Mouse (Mus musculus): Measurements from ENCODE around the gene Klhl5. TPM values are rescaled to one million over a fixed set of nuclear protein-coding genes. Genes with fewer than 3 reads are reported as not detected.

The Klhl5 gene
- 2.5 and 3.5 TPM in 2 replicates for polyA plus RNA-seq (2015; fragmentation: Nextera tagmentation; extraction: Ambion mirVana)

DNA sequence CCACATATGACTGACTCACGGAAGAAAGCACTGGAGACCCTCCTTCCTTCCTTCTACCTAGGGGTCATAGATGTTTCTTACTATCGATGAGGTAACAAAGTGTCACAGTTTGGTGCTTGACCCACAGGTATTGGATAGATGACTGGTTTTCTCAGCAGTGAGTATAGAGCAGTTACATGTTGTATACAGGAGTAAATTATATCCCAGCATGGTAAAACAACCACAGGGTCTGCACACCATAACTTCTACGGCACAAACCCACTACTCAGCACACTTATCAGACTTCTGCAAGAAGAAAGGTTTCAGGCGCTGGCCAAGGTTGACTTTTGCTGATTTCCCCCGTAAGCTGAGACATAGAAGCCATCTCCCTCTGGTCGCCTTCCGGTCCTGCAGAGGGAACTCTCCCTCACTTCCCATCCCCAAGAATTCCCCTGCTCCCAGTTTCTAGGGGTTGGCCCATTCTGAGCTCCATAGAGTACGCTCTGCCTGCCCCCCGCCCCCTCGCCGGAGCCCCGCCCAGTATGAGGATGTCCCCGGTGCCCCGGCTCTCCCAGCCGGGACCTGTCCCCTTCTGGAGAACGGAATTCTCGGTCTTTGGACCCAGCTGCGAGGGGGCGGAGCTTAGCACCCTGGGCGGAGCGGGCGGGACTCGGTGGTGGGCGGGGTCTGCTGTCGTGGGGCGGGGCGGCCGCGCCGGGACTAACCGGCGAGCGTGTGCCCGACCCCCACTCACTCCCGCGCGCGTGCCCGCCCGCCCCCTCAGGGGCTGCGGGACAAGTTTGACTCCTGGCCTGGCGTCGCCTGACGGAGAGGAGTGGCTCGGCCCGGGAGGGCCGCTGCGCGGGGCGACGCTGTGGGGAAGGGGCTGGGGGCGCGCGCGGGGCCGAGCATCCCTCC, at the start of gene Klhl5:
TSS of gene Klhl5 (plus strand) at position 664 of the 897 bp plus-strand sequence.
- Histone ChIP-seq H3K9me3 (replicated peaks; ENCODE audit: control insufficient read depth, low read length) (no peaks in the 10 kb centered on the region), H3K27ac (ENCODE audit: low read length) (peak within 1 kb of the TSS; percentile 63), H3K27me3 (ENCODE audit: control insufficient read depth, insufficient read depth, low read depth, low read length) (no peaks in the 10 kb centered on the region), H3K4me2 (ENCODE audit: low read depth, low read length) (peak within 1 kb of the TSS; percentile 89), H3K4me1 (ENCODE audit: control insufficient read depth, low read depth, low read length) (peaks cover 11% of the 10 kb centered on the region), H3K9ac (ENCODE audit: low read depth, low read length) (peak within 1 kb of the TSS; percentile 75), H3K4me3 (ENCODE audit: low read depth, low read length) (peak within 1 kb of the TSS; percentile 72), H3K36me3 (ENCODE audit: control insufficient read depth, insufficient read depth) (no peaks in the 10 kb centered on the region)
- 4% methylated on average over 53 of the region's 56 CpGs for WGBS (ENCODE audit: insufficient replicate concordance)
- peak; percentile 93 for ATAC-seq (ENCODE audit: low read depth)

DNA sequence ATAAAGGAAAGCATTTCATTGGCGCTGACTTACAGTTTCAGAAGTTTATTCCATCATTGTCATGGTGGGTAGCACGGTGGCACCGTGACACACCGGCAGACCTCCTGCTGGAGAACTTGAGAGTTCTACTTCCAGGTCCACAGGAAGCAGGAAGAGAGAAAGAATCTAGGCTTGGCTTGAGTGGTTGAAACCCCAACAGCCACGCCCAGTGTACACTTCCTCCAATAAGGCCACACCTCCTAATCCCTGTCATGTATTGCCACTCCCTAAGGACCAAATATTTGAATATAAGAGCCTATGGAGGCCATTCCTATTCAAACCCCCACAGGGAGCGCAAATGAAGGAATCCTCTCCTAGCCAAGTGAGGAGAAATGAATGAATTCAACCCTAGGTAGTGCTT, 49.7 kb upstream of the Klhl5 start:
- no peaks in the 10 kb centered on the region for H3K36me3 ChIP-seq (ENCODE audit: control insufficient read depth, insufficient read depth)
- H3K27ac ChIP-seq (ENCODE audit: low read length): no peak overlapping the region
- no peak overlapping the region for H3K4me2 ChIP-seq (ENCODE audit: low read depth, low read length)
- WGBS (ENCODE audit: insufficient replicate concordance): 80% methylated on average over 6 of the region's 6 CpGs
- no peak for ATAC-seq (ENCODE audit: low read depth)
- no peak overlapping the region for H3K9ac ChIP-seq (ENCODE audit: low read depth, low read length)
- no peaks in the 10 kb centered on the region for H3K27me3 ChIP-seq (ENCODE audit: control insufficient read depth, insufficient read depth, low read depth, low read length)
- H3K4me1 ChIP-seq (ENCODE audit: control insufficient read depth, low read depth, low read length): no peaks in the 10 kb centered on the region
- H3K9me3 ChIP-seq (replicated peaks; ENCODE audit: control insufficient read depth, low read length): no peaks in the 10 kb centered on the region
- H3K4me3 ChIP-seq (ENCODE audit: low read depth, low read length): no peak overlapping the region

DNA sequence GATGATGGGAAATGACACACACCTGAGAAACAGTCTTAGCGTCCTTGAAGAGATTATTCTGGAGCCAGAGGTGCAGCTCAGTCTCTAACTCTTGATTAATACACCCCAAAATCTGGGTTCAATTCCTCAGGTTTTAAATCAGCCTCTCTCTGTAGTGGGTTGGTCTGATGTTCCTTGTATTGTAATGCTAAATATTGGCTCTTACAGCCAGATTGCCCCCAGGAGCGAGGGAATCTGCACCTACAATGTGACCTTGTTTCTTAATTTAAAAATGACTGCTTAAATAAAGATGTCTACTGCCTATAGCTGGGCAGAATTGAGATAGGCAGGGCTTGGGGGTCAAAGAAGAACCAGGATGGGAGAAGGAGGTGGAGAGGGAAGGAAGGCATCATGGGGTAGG, 47.5 kb upstream of the Klhl5 start:
- no peak overlapping the region for H3K4me3 ChIP-seq (ENCODE audit: low read depth, low read length)
- H3K9ac ChIP-seq (ENCODE audit: low read depth, low read length): no peak overlapping the region
- no peak overlapping the region for H3K27ac ChIP-seq (ENCODE audit: low read length)
- no peak for ATAC-seq (ENCODE audit: low read depth)
- no peaks in the 10 kb centered on the region for H3K27me3 ChIP-seq (ENCODE audit: control insufficient read depth, insufficient read depth, low read depth, low read length)
- no peaks in the 10 kb centered on the region for H3K4me1 ChIP-seq (ENCODE audit: control insufficient read depth, low read depth, low read length)
- H3K9me3 ChIP-seq (replicated peaks; ENCODE audit: control insufficient read depth, low read length): no peaks in the 10 kb centered on the region
- no peaks in the 10 kb centered on the region for H3K36me3 ChIP-seq (ENCODE audit: control insufficient read depth, insufficient read depth)
- 55% methylated on average over 2 of the region's 2 CpGs for WGBS (ENCODE audit: insufficient replicate concordance)
- H3K4me2 ChIP-seq (ENCODE audit: low read depth, low read length): no peak overlapping the region

DNA sequence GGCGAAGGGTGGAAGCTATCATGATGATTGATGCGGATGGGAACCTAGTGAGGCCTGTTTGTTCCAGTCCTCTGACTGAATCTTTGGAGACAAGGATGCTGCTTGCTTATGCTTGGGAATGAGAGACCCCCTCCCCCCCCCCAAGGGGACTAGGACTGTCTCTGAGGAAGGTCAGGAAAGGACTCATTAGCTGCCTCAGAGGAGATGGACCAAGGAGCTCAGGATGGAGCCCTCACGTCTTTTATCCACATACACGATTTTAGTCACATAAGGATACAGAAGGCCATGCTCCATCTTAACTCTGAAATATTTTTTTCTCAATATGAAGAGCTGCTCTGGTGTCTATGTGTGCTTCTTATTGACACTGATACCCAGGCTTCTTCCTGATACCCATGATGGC, 45.1 kb upstream of the Klhl5 start:
- Histone ChIP-seq H3K9me3 (replicated peaks; ENCODE audit: control insufficient read depth, low read length) (no peaks in the 10 kb centered on the region), H3K9ac (ENCODE audit: low read depth, low read length) (no peak overlapping the region), H3K27ac (ENCODE audit: low read length) (no peak overlapping the region), H3K36me3 (ENCODE audit: control insufficient read depth, insufficient read depth) (no peaks in the 10 kb centered on the region), H3K27me3 (ENCODE audit: control insufficient read depth, insufficient read depth, low read depth, low read length) (no peaks in the 10 kb centered on the region), H3K4me2 (ENCODE audit: low read depth, low read length) (no peak overlapping the region), H3K4me1 (ENCODE audit: control insufficient read depth, low read depth, low read length) (no peaks in the 10 kb centered on the region), H3K4me3 (ENCODE audit: low read depth, low read length) (no peak overlapping the region)
- WGBS (ENCODE audit: insufficient replicate concordance): 74% methylated on average over 4 of the region's 4 CpGs
- ATAC-seq (ENCODE audit: low read depth): no peak

DNA sequence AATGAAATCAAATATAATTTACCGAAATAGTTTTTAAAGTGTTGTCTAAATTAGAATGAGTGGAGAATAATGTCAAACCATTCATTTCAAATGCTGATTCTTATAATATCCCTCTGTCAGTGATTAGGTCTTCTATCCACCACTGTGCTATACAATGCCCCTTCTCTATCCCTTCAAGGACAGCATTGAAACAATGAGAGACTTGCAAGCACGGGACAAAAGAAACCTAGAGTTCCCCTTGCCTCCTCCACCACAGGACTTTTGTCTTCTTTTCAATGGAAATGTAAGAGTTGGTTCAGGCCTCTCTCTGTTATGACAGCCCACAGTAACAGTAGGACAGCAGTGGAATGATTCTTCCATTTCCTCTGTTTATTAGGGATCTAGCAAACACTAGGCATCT, 44.1 kb upstream of the Klhl5 start:
- H3K4me3 ChIP-seq (ENCODE audit: low read depth, low read length): no peak overlapping the region
- H3K9me3 ChIP-seq (replicated peaks; ENCODE audit: control insufficient read depth, low read length): no peaks in the 10 kb centered on the region
- no peaks in the 10 kb centered on the region for H3K27me3 ChIP-seq (ENCODE audit: control insufficient read depth, insufficient read depth, low read depth, low read length)
- H3K9ac ChIP-seq (ENCODE audit: low read depth, low read length): no peak overlapping the region
- 74% methylated on average over 2 of the region's 2 CpGs for WGBS (ENCODE audit: insufficient replicate concordance)
- H3K4me2 ChIP-seq (ENCODE audit: low read depth, low read length): no peak overlapping the region
- H3K27ac ChIP-seq (ENCODE audit: low read length): no peak overlapping the region
- ATAC-seq (ENCODE audit: low read depth): no peak
- H3K4me1 ChIP-seq (ENCODE audit: control insufficient read depth, low read depth, low read length): no peaks in the 10 kb centered on the region
- no peaks in the 10 kb centered on the region for H3K36me3 ChIP-seq (ENCODE audit: control insufficient read depth, insufficient read depth)

DNA sequence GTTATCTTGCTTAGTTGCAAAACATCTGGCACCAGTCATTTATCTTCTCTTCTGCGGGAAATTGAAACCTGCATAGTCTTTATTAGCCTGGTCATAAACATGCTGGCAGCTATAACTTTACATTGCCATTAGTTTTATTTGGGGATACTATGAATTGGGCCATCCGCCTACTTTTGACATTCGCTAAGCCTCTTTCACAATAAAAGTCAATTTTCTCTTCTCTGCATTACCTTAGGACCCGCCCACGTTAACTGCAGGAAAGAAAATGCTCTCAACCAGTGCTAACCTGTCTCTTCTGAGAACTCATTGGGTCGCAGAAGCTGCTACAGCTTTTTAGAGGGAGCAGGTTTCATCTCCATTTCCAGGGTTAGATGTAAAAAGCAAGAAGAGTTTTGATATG, 39.2 kb upstream of the Klhl5 start:
- ATAC-seq (ENCODE audit: low read depth): no peak
- no peaks in the 10 kb centered on the region for H3K9me3 ChIP-seq (replicated peaks; ENCODE audit: control insufficient read depth, low read length)
- 74% methylated on average over 6 of the region's 6 CpGs for WGBS (ENCODE audit: insufficient replicate concordance)
- H3K4me3 ChIP-seq (ENCODE audit: low read depth, low read length): no peak overlapping the region
- no peak overlapping the region for H3K27ac ChIP-seq (ENCODE audit: low read length)
- H3K4me1 ChIP-seq (ENCODE audit: control insufficient read depth, low read depth, low read length): no peaks in the 10 kb centered on the region
- no peaks in the 10 kb centered on the region for H3K36me3 ChIP-seq (ENCODE audit: control insufficient read depth, insufficient read depth)
- H3K9ac ChIP-seq (ENCODE audit: low read depth, low read length): no peak overlapping the region
- no peak overlapping the region for H3K4me2 ChIP-seq (ENCODE audit: low read depth, low read length)
- H3K27me3 ChIP-seq (ENCODE audit: control insufficient read depth, insufficient read depth, low read depth, low read length): no peaks in the 10 kb centered on the region

DNA sequence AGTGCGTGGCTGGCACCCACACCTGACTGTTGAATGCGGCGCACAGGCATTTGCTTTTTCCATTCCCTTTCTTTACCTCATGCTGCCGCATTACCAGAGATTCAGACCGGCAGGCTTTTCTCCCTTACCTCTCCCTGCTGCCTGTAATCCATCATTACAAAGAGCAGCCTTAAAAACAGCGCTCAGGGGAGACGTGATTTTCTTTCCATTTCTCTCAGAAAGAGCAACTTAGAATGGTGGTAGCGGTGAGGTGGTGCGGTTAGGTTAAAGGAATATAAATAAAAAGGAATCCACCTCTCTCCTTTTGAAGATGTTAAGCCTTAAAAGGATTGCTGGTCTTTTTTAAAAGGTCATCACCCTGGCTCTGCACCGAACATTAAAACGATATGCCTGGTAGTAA, 37.5 kb upstream of the Klhl5 start:
- H3K9me3 ChIP-seq (replicated peaks; ENCODE audit: control insufficient read depth, low read length): no peaks in the 10 kb centered on the region
- no peaks in the 10 kb centered on the region for H3K36me3 ChIP-seq (ENCODE audit: control insufficient read depth, insufficient read depth)
- no peak overlapping the region for H3K27ac ChIP-seq (ENCODE audit: low read length)
- H3K9ac ChIP-seq (ENCODE audit: low read depth, low read length): no peak overlapping the region
- no peak for ATAC-seq (ENCODE audit: low read depth)
- 74% methylated on average over 11 of the region's 11 CpGs for WGBS (ENCODE audit: insufficient replicate concordance)
- no peaks in the 10 kb centered on the region for H3K4me1 ChIP-seq (ENCODE audit: control insufficient read depth, low read depth, low read length)
- no peaks in the 10 kb centered on the region for H3K27me3 ChIP-seq (ENCODE audit: control insufficient read depth, insufficient read depth, low read depth, low read length)
- H3K4me3 ChIP-seq (ENCODE audit: low read depth, low read length): no peak overlapping the region
- H3K4me2 ChIP-seq (ENCODE audit: low read depth, low read length): no peak overlapping the region

DNA sequence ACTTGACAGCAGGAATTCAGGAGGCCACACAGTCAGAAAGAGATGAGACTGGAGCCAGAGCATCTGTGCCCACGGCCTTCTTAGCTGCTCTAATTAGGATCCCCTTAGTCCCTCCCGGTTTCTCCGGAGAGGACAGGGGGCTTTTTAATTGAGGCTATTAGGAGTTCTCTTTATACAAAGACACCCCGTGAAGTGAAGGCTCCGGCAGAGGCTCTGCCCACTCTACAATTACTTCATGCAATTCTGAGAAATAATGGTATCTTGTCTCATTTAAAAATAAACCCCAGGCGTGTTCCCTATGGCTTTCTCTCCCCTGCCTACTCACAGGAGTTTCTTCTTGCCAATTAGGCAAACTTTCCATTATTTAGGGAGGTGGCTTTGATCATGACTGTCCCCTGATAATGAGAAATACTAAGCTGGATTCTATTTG, 35.6 kb upstream of the Klhl5 start:
- no peak overlapping the region for H3K27ac ChIP-seq (ENCODE audit: low read length)
- H3K36me3 ChIP-seq (ENCODE audit: control insufficient read depth, insufficient read depth): no peaks in the 10 kb centered on the region
- H3K4me1 ChIP-seq (ENCODE audit: control insufficient read depth, low read depth, low read length): no peaks in the 10 kb centered on the region
- H3K4me2 ChIP-seq (ENCODE audit: low read depth, low read length): no peak overlapping the region
- 62% methylated on average over 6 of the region's 6 CpGs for WGBS (ENCODE audit: insufficient replicate concordance)
- no peaks in the 10 kb centered on the region for H3K27me3 ChIP-seq (ENCODE audit: control insufficient read depth, insufficient read depth, low read depth, low read length)
- H3K9me3 ChIP-seq (replicated peaks; ENCODE audit: control insufficient read depth, low read length): no peaks in the 10 kb centered on the region
- H3K4me3 ChIP-seq (ENCODE audit: low read depth, low read length): no peak overlapping the region
- ATAC-seq (ENCODE audit: low read depth): no peak
- H3K9ac ChIP-seq (ENCODE audit: low read depth, low read length): no peak overlapping the region

DNA sequence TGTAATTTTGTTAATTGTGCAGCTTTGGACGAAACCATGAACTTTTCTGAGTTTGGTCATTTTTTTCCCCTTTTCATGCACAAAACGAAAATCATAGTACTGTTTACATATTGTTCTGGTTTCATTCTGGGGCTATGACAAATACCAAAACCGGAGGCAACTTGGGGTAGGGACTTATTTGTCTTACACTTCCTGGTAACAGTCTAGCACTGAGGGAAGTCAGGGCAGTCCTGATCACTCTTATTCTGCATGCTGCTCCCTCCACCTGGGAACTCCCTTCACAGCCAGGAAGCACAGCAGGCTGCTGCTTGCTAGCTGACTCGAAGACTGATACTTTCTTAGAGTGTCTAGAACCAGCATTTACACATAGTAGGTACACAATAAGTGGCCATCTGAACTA, 34.1 kb upstream of the Klhl5 start:
- Histone ChIP-seq H3K9ac (ENCODE audit: low read depth, low read length) (no peak overlapping the region), H3K9me3 (replicated peaks; ENCODE audit: control insufficient read depth, low read length) (no peaks in the 10 kb centered on the region), H3K4me3 (ENCODE audit: low read depth, low read length) (no peak overlapping the region), H3K4me1 (ENCODE audit: control insufficient read depth, low read depth, low read length) (no peaks in the 10 kb centered on the region), H3K4me2 (ENCODE audit: low read depth, low read length) (no peak overlapping the region), H3K27me3 (ENCODE audit: control insufficient read depth, insufficient read depth, low read depth, low read length) (no peaks in the 10 kb centered on the region), H3K36me3 (ENCODE audit: control insufficient read depth, insufficient read depth) (no peaks in the 10 kb centered on the region), H3K27ac (ENCODE audit: low read length) (no peak overlapping the region)
- 46% methylated on average over 4 of the region's 4 CpGs for WGBS (ENCODE audit: insufficient replicate concordance)
- no peak for ATAC-seq (ENCODE audit: low read depth)
